11 mouse cellular contexts compared by ENCODE assay signal in the genomic region with DNA sequence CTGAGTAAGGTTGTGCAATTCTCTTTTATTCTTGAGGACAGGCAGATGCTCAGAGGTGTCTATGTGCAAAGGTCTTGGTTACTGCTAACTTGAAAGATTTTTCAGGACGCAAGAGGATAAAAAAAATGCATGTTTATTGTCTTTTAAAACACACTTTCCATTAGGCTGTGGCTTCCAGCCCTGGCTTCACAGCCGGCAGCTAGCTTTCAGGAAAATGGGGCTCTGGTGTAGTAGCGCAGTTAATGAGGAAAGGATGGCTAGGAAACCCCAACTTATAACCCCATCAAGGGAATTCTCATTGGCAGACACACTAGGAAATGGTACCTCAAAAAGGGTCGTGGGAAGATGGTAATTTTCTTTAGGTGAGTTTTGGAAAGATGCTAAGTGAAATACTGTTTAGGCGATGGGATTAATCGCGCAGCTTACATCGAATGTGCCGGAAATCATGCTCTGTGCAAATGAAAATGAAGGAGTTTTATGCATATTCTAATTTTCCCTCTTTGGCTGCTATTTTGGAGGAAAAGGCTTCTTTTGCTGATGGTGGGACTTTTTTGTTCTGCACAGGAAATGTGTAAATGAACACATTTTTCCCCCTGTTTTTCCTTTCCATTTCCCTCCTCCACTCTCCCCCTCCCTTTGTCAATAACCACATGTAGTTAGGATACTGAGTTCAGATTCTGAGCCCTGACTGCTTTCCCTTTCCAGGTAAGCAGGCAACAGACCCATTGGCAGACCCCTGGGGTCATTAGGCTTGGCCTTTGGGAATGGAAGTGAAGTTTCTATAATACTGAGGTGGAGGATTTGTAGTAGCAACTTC. TPM values are rescaled to one million over a fixed set of nuclear protein-coding genes. Genes with fewer than 3 reads are reported as not detected.
DNase-seq lines count a peak whose midpoint lies in the region; ATAC-seq and TF ChIP-seq lines count a peak whose summit lies in the region.
"Had no signal": no experiment of that assay in that cellular context is flagged by ENCODE, and none has a peak within 500 bp of the region (broad histone marks: within the 10 kb centered on the region; RNA-seq: fewer than 3 reads in every experiment).

No protein-coding gene starts in this region.

- peak; percentile 47 for ATAC-seq in forebrain, embryonic 15.5 days (replicated peaks)
- ATAC-seq in midbrain, embryonic 15.5 days (replicated peaks): 0 out of 2 replicates have a peak, but pooled peaks have one; percentile 8

- H3K36me3 ChIP-seq in forebrain, embryonic 15.5 days: peaks cover 6% of the 10 kb centered on the region; the same call in 1 of the 2 replicates
- no peaks in the 10 kb centered on the region for H3K36me3 ChIP-seq in midbrain, embryonic 15.5 days (replicated peaks)
- no peaks in the 10 kb centered on the region for H3K36me3 ChIP-seq in kidney, adult 2 months (ENCODE audit: control insufficient read depth, insufficient read depth, low read length)
- H3K36me3 ChIP-seq: liver, embryonic 15.5 days had no signal

- H3K27me3 ChIP-seq in forebrain, embryonic 15.5 days: no peaks in the 10 kb centered on the region
- peaks cover 73% of the 10 kb centered on the region for H3K27me3 ChIP-seq in midbrain, embryonic 15.5 days (replicated peaks)
- H3K27me3 ChIP-seq in kidney, adult 2 months (replicated peaks; ENCODE audit: control insufficient read depth, insufficient read depth, low read length): peaks cover 1% of the 10 kb centered on the region; the same call in 1 of the 2 replicates

- H3K4me1 ChIP-seq in forebrain, embryonic 15.5 days: peaks cover 41% of the 10 kb centered on the region
- peaks cover 11% of the 10 kb centered on the region for H3K4me1 ChIP-seq in midbrain, embryonic 15.5 days
- no peaks in the 10 kb centered on the region for H3K4me1 ChIP-seq in kidney, adult 2 months (ENCODE audit: control insufficient read depth, insufficient read depth, low read length)
- H3K4me1 ChIP-seq: liver, embryonic 15.5 days had no signal

- H3K4me3 ChIP-seq in forebrain, embryonic 15.5 days: peak overlapping the region; percentile 47
- no peak overlapping the region for H3K4me3 ChIP-seq in midbrain, embryonic 15.5 days
- H3K4me3 ChIP-seq in kidney, adult 2 months (ENCODE audit: insufficient read depth, low read depth, low read length): no peak overlapping the region
- H3K4me3 ChIP-seq: liver, embryonic 15.5 days had no signal

- no peaks in the 10 kb centered on the region for H3K9me3 ChIP-seq in forebrain, embryonic 15.5 days
- H3K9me3 ChIP-seq in midbrain, embryonic 15.5 days: no peaks in the 10 kb centered on the region
- H3K9me3 ChIP-seq: liver, embryonic 15.5 days had no signal

- H3K27ac ChIP-seq in forebrain, embryonic 15.5 days (replicated peaks): peak overlapping the region; percentile 100
- H3K27ac ChIP-seq in midbrain, embryonic 15.5 days: no peak overlapping the region
- H3K27ac ChIP-seq in kidney, adult 2 months (ENCODE audit: insufficient read depth, low read depth, low read length): no peak overlapping the region
- H3K27ac ChIP-seq: liver, embryonic 15.5 days had no signal

- peak; percentile 30 to 54 for DNase-seq in layer of hippocampus, postnatal 10 days (ENCODE audit: low spot score in 2 of 2)
- DNase-seq in layer of hippocampus, adult 9-10 months (ENCODE audit: low spot score): no peak
- peak; percentile 21 for DNase-seq in embryo, embryonic 9.5 days (ENCODE audit: extremely low spot score)
- DNase-seq in kidney, adult 2 months: no peak
- no peak for DNase-seq in kidney, adult 18-20 months
- DNase-seq: cerebellum, adult 9-11 months had no signal

- TF ChIP-seq CTCF in kidney, adult 2 months (conservative IDR thresholded peaks at IDR 0.05; ENCODE audit: insufficient read depth, insufficient read length, low read depth, low read length): no peak

- TF ChIP-seq POLR2A in kidney, adult 2 months (IDR thresholded peaks at IDR 0.05; ENCODE audit: low read depth, low read length): no peak

- H3K4me2 ChIP-seq in forebrain, embryonic 15.5 days (replicated peaks): peak overlapping the region; percentile 96
- peak overlapping the region; percentile 76 for H3K4me2 ChIP-seq in midbrain, embryonic 15.5 days

- H3K9ac ChIP-seq in forebrain, embryonic 15.5 days (replicated peaks): peak overlapping the region; percentile 93
- H3K9ac ChIP-seq in midbrain, embryonic 15.5 days: no peak overlapping the region
- H3K9ac ChIP-seq: liver, embryonic 15.5 days had no signal

- WGBS in forebrain, embryonic 15.5 days: 2% methylated on average over 9 of the region's 9 CpGs
- WGBS in midbrain, embryonic 15.5 days: 3% methylated on average over 9 of the region's 9 CpGs
- 6% methylated on average over 9 of the region's 9 CpGs for WGBS in kidney, adult 2 months

RNA-seq across cellular contexts. Expression of a gene that starts 15.3 kb away (rescaled TPM):
- total RNA-seq in layer of hippocampus, postnatal 10 days (2021): 10 to 100 TPM; 14.5 to 17.7 TPM
- polyA plus RNA-seq in forebrain, embryonic 15.5 days (2015; fragmentation: Nextera tagmentation; extraction: Ambion mirVana): 2.8 and 3.0 TPM in 2 replicates
- polyA plus RNA-seq in midbrain, embryonic 15.5 days (2015; fragmentation: Nextera tagmentation; extraction: Ambion mirVana): 0.24 TPM in 1 of 2 replicates, not detected in the other
- polyA plus RNA-seq in kidney, adult 2 months (2012; rRNA removed): not detected in 2 replicates
- total RNA-seq: hematopoietic stem cell, adult 5-6 weeks; megakaryocyte-erythroid progenitor cell, adult 5-6 weeks had no signal
- polyA plus RNA-seq: liver, embryonic 15.5 days had no signal

RNA-seq across cellular contexts. Expression of a gene that starts 17.8 kb away (rescaled TPM):
- total RNA-seq in layer of hippocampus, postnatal 10 days (2021): 100 to 1,000 TPM; 182 to 209 TPM
- 110 and 111 TPM in 2 replicates for polyA plus RNA-seq in forebrain, embryonic 15.5 days (2015; fragmentation: Nextera tagmentation; extraction: Ambion mirVana)
- 1.3 and 2.4 TPM in 2 replicates for polyA plus RNA-seq in midbrain, embryonic 15.5 days (2015; fragmentation: Nextera tagmentation; extraction: Ambion mirVana)
- polyA plus RNA-seq in kidney, adult 2 months (2012; rRNA removed): not detected in 2 replicates
- total RNA-seq: hematopoietic stem cell, adult 5-6 weeks; megakaryocyte-erythroid progenitor cell, adult 5-6 weeks had no signal

Comparison
In these comparisons a context has a peak if more than half of its experiments do, and no peak if none do; other contexts are left out.
1. DNase-seq: peak in layer of hippocampus, postnatal 10 days (2 of 2) and embryo, embryonic 9.5 days (single experiment); none in layer of hippocampus, adult 9-10 months (single experiment), kidney, adult 2 months (single experiment) and kidney, adult 18-20 months (single experiment).
2. RNA of a gene that starts 17.8 kb away (polyA plus RNA-seq): 110 to 111 TPM in forebrain, embryonic 15.5 days; 1.3 to 2.4 TPM in midbrain, embryonic 15.5 days and not detected in kidney, adult 2 months; every median in the first group is over 10 times any median in the second.